Mouse (Mus musculus): Measurements from ENCODE around the gene Rnf130.

Rnf130 gene

GRCm38 (mm10) chr11:50008231-50008630, 16.9 kb upstream of the Rnf130 start:
- H3K36me3 ChIP-seq (ENCODE audit: insufficient read depth, low read length): no peaks in the 10 kb centered on the region
- H3K9me3 ChIP-seq (ENCODE audit: low read length): no peaks in the 10 kb centered on the region
- H3K27me3 ChIP-seq (ENCODE audit: insufficient read depth, low read length): peaks cover 14% of the 10 kb centered on the region
- TF ChIP-seq CTCF (conservative IDR thresholded peaks at IDR 0.05; ENCODE audit: low read length) (no peak), POU5F1 (IDR thresholded peaks at IDR 0.05; ENCODE audit: borderline replicate concordance, low read length) (peak; percentile 16; the same call in 1 of the 2 replicates)
- H3K4me1 ChIP-seq (replicated peaks; ENCODE audit: low read depth, low read length): peaks cover 62% of the 10 kb centered on the region
- peak overlapping the region; percentile 55 for H3K4me3 ChIP-seq (replicated peaks; ENCODE audit: low read length)

GRCm38 (mm10) chr11:50013016-50013415, 12.1 kb upstream of the Rnf130 start:
- no peak overlapping the region for H3K4me3 ChIP-seq (replicated peaks; ENCODE audit: low read length)
- no peaks in the 10 kb centered on the region for H3K36me3 ChIP-seq (ENCODE audit: insufficient read depth, low read length)
- H3K9me3 ChIP-seq (ENCODE audit: low read length): no peaks in the 10 kb centered on the region
- peaks cover 40% of the 10 kb centered on the region for H3K4me1 ChIP-seq (replicated peaks; ENCODE audit: low read depth, low read length)
- H3K27me3 ChIP-seq (ENCODE audit: insufficient read depth, low read length): peaks cover 41% of the 10 kb centered on the region
- TF ChIP-seq CTCF (conservative IDR thresholded peaks at IDR 0.05; ENCODE audit: low read length) (no peak), POU5F1 (IDR thresholded peaks at IDR 0.05; ENCODE audit: borderline replicate concordance, low read length) (no peak), NANOG (IDR thresholded peaks at IDR 0.05; ENCODE audit: borderline replicate concordance, low read length) (no peak)

GRCm38 (mm10) chr11:50016503-50016902, 8.6 kb upstream of the Rnf130 start:
- Histone ChIP-seq H3K36me3 (ENCODE audit: insufficient read depth, low read length) (no peaks in the 10 kb centered on the region), H3K9me3 (ENCODE audit: low read length) (no peaks in the 10 kb centered on the region), H3K27me3 (ENCODE audit: insufficient read depth, low read length) (peaks cover 54% of the 10 kb centered on the region), H3K4me3 (replicated peaks; ENCODE audit: low read length) (no peak overlapping the region), H3K4me1 (replicated peaks; ENCODE audit: low read depth, low read length) (peaks cover 22% of the 10 kb centered on the region)
- TF ChIP-seq POU5F1 (IDR thresholded peaks at IDR 0.05; ENCODE audit: borderline replicate concordance, low read length) (no peak), CTCF (conservative IDR thresholded peaks at IDR 0.05; ENCODE audit: low read length) (no peak), NANOG (IDR thresholded peaks at IDR 0.05; ENCODE audit: borderline replicate concordance, low read length) (no peak)

- Histone ChIP-seq H3K36me3 (ENCODE audit: insufficient read depth, low read length) (no peaks in the 10 kb centered on the region), H3K4me3 (replicated peaks; ENCODE audit: low read length) (no peak overlapping the region), H3K9me3 (ENCODE audit: low read length) (no peaks in the 10 kb centered on the region), H3K4me1 (replicated peaks; ENCODE audit: low read depth, low read length) (peaks cover 16% of the 10 kb centered on the region), H3K27me3 (ENCODE audit: insufficient read depth, low read length) (peaks cover 49% of the 10 kb centered on the region)
- TF ChIP-seq CTCF (conservative IDR thresholded peaks at IDR 0.05; ENCODE audit: low read length) (no peak), POU5F1 (IDR thresholded peaks at IDR 0.05; ENCODE audit: borderline replicate concordance, low read length) (no peak), NANOG (IDR thresholded peaks at IDR 0.05; ENCODE audit: borderline replicate concordance, low read length) (no peak)
Measured at GRCm38 (mm10) chr11:50017511-50017910, 7.6 kb upstream of the Rnf130 start.

GRCm38 (mm10) chr11:50018848-50019247, 6.3 kb upstream of the Rnf130 start:
- Histone ChIP-seq H3K27me3 (ENCODE audit: insufficient read depth, low read length) (peaks cover 54% of the 10 kb centered on the region), H3K9me3 (ENCODE audit: low read length) (peaks cover 3% of the 10 kb centered on the region; the same call in 1 of the 2 replicates), H3K4me3 (replicated peaks; ENCODE audit: low read length) (no peak overlapping the region), H3K36me3 (ENCODE audit: insufficient read depth, low read length) (no peaks in the 10 kb centered on the region), H3K4me1 (replicated peaks; ENCODE audit: low read depth, low read length) (peaks cover 7% of the 10 kb centered on the region)
- TF ChIP-seq NANOG (IDR thresholded peaks at IDR 0.05; ENCODE audit: borderline replicate concordance, low read length) (no peak), CTCF (conservative IDR thresholded peaks at IDR 0.05; ENCODE audit: low read length) (no peak), POU5F1 (IDR thresholded peaks at IDR 0.05; ENCODE audit: borderline replicate concordance, low read length) (no peak)

- H3K4me1 ChIP-seq (replicated peaks; ENCODE audit: low read depth, low read length): peaks cover 11% of the 10 kb centered on the region
- H3K36me3 ChIP-seq (ENCODE audit: insufficient read depth, low read length): no peaks in the 10 kb centered on the region
- H3K4me3 ChIP-seq (replicated peaks; ENCODE audit: low read length): no peak overlapping the region
- H3K27me3 ChIP-seq (ENCODE audit: insufficient read depth, low read length): peaks cover 68% of the 10 kb centered on the region
- peaks cover 10% of the 10 kb centered on the region; the same call in 1 of the 2 replicates for H3K9me3 ChIP-seq (ENCODE audit: low read length)
- no peak for TF ChIP-seq NANOG (IDR thresholded peaks at IDR 0.05; ENCODE audit: borderline replicate concordance, low read length)
- TF ChIP-seq POU5F1 (IDR thresholded peaks at IDR 0.05; ENCODE audit: borderline replicate concordance, low read length): no peak
- TF ChIP-seq CTCF (conservative IDR thresholded peaks at IDR 0.05; ENCODE audit: low read length): no peak
Measured at GRCm38 (mm10) chr11:50022085-50022484, 3.1 kb upstream of the Rnf130 start.

- Histone ChIP-seq H3K36me3 (ENCODE audit: insufficient read depth, low read length) (no peaks in the 10 kb centered on the region), H3K9me3 (ENCODE audit: low read length) (peaks cover 10% of the 10 kb centered on the region; the same call in 1 of the 2 replicates)
- TF ChIP-seq POU5F1 (IDR thresholded peaks at IDR 0.05; ENCODE audit: borderline replicate concordance, low read length) (no peak), CTCF (conservative IDR thresholded peaks at IDR 0.05; ENCODE audit: low read length) (no peak), NANOG (IDR thresholded peaks at IDR 0.05; ENCODE audit: borderline replicate concordance, low read length) (no peak)
Measured at GRCm38 (mm10) chr11:50024445-50024832, 707 bp upstream of the Rnf130 start.

GRCm38 (mm10) chr11:50025721-50026520, 775 bp downstream of the Rnf130 start:
- H3K36me3 ChIP-seq (ENCODE audit: insufficient read depth, low read length): no peaks in the 10 kb centered on the region
- no peak for TF ChIP-seq CTCF (conservative IDR thresholded peaks at IDR 0.05; ENCODE audit: low read length)
- no peak for TF ChIP-seq NANOG (IDR thresholded peaks at IDR 0.05; ENCODE audit: borderline replicate concordance, low read length)
- TF ChIP-seq POU5F1 (IDR thresholded peaks at IDR 0.05; ENCODE audit: borderline replicate concordance, low read length): no peak
- peaks cover 10% of the 10 kb centered on the region; the same call in 1 of the 2 replicates for H3K9me3 ChIP-seq (ENCODE audit: low read length)
- H3K27me3 ChIP-seq (ENCODE audit: insufficient read depth, low read length): peaks cover 55% of the 10 kb centered on the region
- H3K4me3 ChIP-seq (replicated peaks; ENCODE audit: low read length): peak overlapping the region; percentile 85
- peaks cover 11% of the 10 kb centered on the region for H3K4me1 ChIP-seq (replicated peaks; ENCODE audit: low read depth, low read length)

More at GRCm38 (mm10) chr11:50024445-50024832, 707 bp upstream of the Rnf130 start:
- H3K4me1 ChIP-seq (replicated peaks; ENCODE audit: low read depth, low read length): peaks cover 11% of the 10 kb centered on the region
- H3K4me3 ChIP-seq (replicated peaks; ENCODE audit: low read length): peak overlapping the region; percentile 85
- peaks cover 60% of the 10 kb centered on the region for H3K27me3 ChIP-seq (ENCODE audit: insufficient read depth, low read length)
